Mouse (Mus musculus) macrophage (primary cell): Measurements from ENCODE around the gene Tspan5. TPM values are rescaled to one million over a fixed set of nuclear protein-coding genes. Genes with fewer than 3 reads are reported as not detected.

Experiments
- H3K27ac ChIP-seq: fragments of 350-480 bp; formaldehyde crosslinking; 2 replicates; pipeline ENCODE4 v1.9.0; 2021
- H3K36me3 ChIP-seq: fragments of 350-480 bp; formaldehyde crosslinking; 2 replicates; pipeline ENCODE4 v1.9.0; 2021; ENCODE audit errors: inconsistent target
- H3K4me3 ChIP-seq: fragments of 350-480 bp; formaldehyde crosslinking; 2 replicates; pipeline ENCODE4 v1.9.0; 2021; ENCODE audit errors: inconsistent target
- H3K79me2 ChIP-seq: fragments of 350-480 bp; formaldehyde crosslinking; 2 replicates; pipeline ENCODE4 v1.9.0; 2021; ENCODE audit errors: inconsistent target
- WGBS: methylation state at CpG from one replicate; pipeline ENCODE4 v1.1.7; 2026; ENCODE audit warnings: inconsistent platforms; ENCODE audit not compliant: missing documents; 5-methylcytosine and 5-hydroxymethylcytosine counted together
- polyA plus RNA-seq: library from polyadenylated mRNA; stranded (reverse); fragments of 250-400 nt; gene quantifications from 3 replicates; pipeline ENCODE4 v1.2.4, GENCODE M21; 2018; ENCODE audit warnings: inconsistent platforms

Gene Tspan5
- polyA plus RNA-seq, 1 experiment from 2014 or later: 5.3 TPM

DNA sequence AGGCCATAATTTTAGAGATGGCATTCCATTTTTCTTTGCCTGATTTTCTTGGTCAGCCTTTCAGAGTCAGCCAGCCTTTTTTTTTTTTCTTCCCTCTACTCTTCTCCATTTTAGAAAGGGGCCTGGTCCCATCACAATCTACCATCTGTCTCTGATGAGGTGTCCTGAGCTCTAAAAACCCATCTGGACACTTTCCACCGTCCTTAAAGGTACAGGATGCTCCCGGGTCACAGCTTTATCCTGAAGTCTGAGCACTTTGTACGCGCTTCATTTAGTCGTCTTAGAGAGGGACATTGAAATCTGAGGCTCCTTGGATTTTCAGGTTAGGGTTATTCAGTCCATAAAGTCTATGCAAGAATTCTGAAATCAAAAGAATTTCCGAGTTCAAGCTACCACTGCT, 77.9 kb downstream of the Tspan5 start:
- Histone ChIP-seq H3K36me3 (no peaks in the 10 kb centered on the region), H3K79me2 (no peaks in the 10 kb centered on the region), H3K27ac (no peak overlapping the region), H3K4me3 (no peak overlapping the region)
- WGBS: 96% methylated on average over 5 of the region's 6 CpGs

DNA sequence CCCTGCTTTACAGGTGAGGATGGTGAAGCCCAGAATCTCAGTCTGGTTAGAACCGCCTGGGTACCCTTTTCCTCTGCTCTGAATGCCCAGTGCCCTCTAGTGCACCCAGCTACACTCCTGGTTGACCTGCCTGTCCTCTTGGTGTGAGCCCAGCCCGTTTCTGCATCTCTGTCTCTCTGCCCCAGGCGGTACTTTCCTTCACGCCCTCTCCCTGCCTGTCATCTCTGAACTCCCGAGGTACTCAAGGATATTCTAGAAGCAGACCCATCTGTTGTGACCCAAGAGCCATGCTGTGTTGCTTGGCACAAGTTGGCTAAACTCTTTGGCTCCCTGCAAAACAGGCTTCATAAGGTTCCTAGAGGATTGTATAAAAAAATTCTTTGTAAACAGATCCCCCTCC, 78.3 kb downstream of the Tspan5 start:
- Histone ChIP-seq H3K79me2 (no peaks in the 10 kb centered on the region), H3K36me3 (no peaks in the 10 kb centered on the region), H3K27ac (no peak overlapping the region), H3K4me3 (no peak overlapping the region)
- 85% methylated on average over 5 of the region's 5 CpGs for WGBS

DNA sequence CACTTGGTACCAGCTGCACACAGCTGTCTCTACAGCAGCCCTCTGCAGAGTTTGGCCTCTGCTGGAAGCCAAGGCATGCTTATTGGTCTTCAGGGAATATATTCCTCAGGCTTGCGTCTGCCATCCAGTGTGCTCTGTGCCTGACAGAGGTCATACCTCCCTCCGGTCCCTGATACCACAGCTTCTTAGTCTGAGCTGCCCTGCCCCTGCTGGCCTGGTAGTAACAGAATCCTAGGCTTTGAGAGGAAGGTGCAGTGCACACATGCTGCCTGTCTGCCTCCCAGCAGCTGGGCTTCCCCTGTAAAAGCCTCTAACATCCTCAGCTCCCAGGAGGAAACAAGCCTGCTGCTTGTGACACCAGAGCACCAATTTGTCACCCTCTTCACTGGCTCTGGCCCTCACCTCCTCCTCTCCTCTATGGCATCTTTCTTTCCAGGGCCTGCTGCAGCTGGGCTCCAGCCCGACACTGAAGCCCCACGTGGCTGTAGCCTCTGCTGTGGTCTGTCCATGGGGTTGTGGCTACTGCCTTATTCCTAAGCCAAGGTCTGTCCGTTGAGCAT, 80.0 kb downstream of the Tspan5 start:
- Histone ChIP-seq H3K79me2 (no peaks in the 10 kb centered on the region), H3K36me3 (no peaks in the 10 kb centered on the region), H3K27ac (no peak overlapping the region), H3K4me3 (no peak overlapping the region)
- 92% methylated on average over 5 of the region's 5 CpGs for WGBS

DNA sequence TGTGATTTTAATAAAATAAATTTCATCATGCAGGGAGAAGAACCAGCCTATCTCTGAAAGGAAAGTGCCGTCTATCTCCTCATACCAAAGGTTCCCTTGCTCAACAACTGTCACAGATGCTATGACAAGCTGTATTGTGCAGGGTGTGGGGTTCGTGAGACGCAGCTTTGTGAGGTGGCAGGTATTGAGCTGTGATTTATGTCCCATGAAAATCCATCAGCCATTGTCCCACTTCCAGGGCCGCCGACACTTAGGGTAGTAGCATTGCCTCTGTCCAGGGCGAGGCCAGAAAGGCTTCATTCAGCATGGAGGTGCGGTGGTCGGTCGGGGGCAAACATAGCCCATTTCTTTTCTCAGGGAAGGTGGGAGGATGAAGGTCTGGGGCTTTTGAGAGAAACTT, 81.9 kb downstream of the Tspan5 start:
- no peaks in the 10 kb centered on the region for H3K79me2 ChIP-seq
- H3K4me3 ChIP-seq: no peak overlapping the region
- H3K27ac ChIP-seq: no peak overlapping the region
- WGBS: 96% methylated on average over 9 of the region's 9 CpGs
- no peaks in the 10 kb centered on the region for H3K36me3 ChIP-seq

DNA sequence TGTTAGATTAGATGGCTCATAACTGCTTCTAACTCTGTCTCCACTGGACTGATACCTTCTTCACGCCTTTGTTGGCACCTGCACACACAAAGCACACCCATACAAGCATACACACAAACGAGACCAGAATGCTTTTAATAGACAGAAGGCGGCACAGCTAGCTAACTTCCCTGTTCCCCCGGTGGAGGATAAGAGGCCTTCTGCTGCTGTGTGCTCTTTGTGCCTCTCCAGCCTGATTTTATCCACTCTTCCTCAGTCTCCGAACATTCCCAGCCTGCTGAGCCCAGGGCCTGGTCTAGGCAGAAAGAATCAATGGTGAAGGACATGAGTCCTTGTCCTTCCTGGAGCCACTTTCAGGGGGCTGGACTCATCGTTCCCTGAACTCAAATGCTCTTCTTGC, 83.3 kb downstream of the Tspan5 start:
- Histone ChIP-seq H3K36me3 (no peaks in the 10 kb centered on the region), H3K79me2 (no peaks in the 10 kb centered on the region), H3K27ac (no peak overlapping the region), H3K4me3 (no peak overlapping the region)
- 91% methylated on average over 6 of the region's 6 CpGs for WGBS

DNA sequence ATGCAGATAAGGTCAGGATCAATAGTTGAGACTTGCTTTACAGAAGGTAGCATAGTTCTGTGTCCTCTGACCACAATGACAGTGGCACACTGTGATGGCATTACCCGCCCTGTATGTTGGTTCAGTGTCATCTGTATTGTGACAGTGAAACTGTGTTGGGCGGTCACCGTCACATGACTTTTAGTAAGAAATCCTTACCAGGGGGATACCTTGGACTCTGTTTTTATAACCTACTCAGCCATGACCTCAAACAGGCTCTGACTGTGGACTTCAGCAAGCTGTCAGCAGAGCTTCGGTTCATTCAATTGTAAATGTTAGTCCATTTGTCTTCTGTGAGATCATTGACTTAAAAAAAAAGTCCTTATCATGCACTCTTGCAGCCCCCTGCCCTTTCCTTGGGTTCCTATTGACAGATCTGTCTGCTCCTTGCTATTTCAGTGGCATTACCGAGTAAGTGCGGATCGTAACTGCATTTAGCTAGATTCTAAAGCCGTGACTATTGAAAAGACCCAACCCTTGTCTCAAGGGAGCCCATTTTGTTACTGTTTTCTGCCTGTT, 84.3 kb downstream of the Tspan5 start:
- Histone ChIP-seq H3K36me3 (no peaks in the 10 kb centered on the region), H3K4me3 (no peak overlapping the region), H3K27ac (no peak overlapping the region), H3K79me2 (no peaks in the 10 kb centered on the region)
- 97% methylated on average over 8 of the region's 8 CpGs for WGBS

DNA sequence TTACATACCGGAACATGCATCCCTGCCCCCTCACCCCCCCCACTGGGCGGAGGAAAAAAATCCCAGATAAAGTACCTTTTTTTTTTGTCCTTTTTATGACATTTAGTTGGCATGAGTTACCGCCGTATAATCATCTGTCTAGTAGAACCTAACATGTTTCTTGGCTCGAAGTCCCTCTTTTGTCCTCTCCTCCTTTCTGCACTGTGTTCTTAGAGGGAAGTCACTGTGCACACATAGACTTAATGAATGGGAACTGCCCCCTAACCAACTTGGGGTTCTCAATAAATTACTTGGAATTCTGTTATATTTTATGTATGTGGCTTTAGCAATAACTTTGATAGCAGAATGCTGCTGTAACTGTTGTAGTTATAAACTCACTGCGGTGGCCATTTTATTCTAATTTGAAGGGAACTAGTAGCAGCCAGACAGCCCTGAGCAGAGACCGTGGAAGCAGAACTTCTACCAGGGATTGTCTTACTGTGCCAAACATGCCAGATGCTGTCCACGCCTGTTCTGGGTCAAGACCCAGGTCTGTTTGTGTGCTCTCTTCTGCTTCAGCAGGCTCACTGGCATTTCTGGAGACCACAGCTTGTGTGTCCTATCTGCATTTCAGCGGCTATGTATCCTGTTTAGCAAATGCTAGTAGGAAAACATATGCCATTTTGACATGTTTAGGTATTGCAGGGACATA, 91.0 kb downstream of the Tspan5 start:
- 94% methylated on average over 9 of the region's 9 CpGs for WGBS

DNA sequence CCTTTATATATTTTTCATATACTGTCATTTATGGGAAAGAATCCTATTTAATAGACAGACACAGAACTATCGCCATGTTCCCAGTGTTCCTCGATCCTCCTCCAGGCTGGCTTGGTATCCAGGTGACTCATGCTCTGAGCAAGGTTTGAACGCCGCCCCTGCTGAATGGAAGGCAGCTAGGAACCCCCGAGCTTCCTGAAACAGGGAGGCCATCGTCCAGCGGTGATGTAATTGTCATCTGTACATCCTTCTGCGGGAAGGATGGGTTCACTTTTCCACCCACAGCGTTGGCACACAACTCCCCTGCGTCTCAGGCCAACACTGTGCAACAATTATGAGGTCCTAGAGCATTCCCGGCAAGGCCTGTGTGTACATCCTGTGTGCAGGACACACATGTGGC, 92.2 kb downstream of the Tspan5 start:
- Histone ChIP-seq H3K4me3 (no peak overlapping the region), H3K79me2 (no peaks in the 10 kb centered on the region), H3K36me3 (no peaks in the 10 kb centered on the region), H3K27ac (no peak overlapping the region)
- 87% methylated on average over 11 of the region's 11 CpGs for WGBS

More for the DNA sequence above, 91.0 kb downstream of the Tspan5 start:
- no peaks in the 10 kb centered on the region for H3K36me3 ChIP-seq
- no peak overlapping the region for H3K27ac ChIP-seq
- H3K79me2 ChIP-seq: no peaks in the 10 kb centered on the region
- no peak overlapping the region for H3K4me3 ChIP-seq

DNA sequence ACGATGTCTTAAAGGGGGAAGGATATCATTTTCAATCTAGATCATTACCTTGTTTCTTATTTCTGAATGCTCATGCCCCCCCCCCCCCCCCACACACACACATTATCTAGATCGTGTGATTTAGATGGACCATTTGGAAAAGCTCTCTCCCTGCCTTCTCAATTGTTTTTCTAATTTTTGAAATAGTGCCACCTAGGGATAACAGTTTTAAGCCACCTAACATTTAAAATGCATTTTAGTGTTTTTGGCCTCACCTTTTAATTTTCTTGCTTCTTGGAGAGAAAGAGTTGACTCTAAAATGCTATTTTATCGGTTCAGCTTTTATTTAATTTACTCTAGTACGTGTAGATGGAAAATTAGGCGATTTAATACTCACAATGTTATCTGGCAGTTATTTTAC, 94.9 kb downstream of the Tspan5 start:
- WGBS: 95% methylated on average over 4 of the region's 5 CpGs
- H3K4me3 ChIP-seq: no peak overlapping the region
- no peaks in the 10 kb centered on the region for H3K79me2 ChIP-seq
- H3K36me3 ChIP-seq: no peaks in the 10 kb centered on the region
- no peak overlapping the region for H3K27ac ChIP-seq

DNA sequence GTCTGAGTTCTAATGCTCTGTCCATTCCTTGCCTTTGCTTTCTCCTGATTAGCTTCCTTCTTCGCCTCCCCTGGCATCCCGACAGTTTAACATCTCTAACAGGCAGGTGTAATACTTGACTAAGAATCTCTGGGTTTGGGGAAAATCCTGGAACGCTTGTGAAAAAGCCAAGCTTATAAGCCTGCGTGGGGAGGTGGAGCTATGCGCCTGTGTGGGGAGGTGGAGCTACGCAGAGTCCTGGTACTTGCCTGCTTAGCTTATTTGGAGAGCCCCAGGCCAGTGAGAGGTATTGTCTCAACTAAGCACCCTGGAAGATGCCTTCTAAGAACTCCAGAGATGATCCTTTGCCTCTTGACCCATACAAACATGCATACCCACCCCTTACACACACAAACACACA, 95.7 kb downstream of the Tspan5 start:
- Histone ChIP-seq H3K4me3 (no peak overlapping the region), H3K79me2 (no peaks in the 10 kb centered on the region), H3K36me3 (no peaks in the 10 kb centered on the region), H3K27ac (no peak overlapping the region)
- 100% methylated on average over 6 of the region's 6 CpGs for WGBS

DNA sequence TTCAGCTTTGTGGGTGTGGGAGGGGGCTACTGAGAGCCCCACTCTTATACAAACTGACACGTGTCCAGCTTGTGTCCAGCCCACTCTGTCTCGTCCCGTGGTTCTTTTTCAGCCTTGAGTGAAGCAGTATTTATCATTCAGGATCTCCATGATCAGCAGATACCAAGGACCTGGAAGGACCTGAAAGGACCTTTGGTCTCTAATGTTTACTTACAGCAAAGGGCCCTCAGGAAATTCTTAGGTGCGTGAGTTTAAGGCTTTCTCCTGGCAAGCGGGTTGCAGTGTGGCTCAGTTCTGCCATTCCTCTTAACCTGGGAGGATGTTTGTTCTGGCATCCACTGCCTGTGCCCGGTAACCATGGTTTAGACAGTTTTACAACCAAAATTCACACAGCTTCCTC, 97.7 kb downstream of the Tspan5 start:
- no peaks in the 10 kb centered on the region for H3K79me2 ChIP-seq
- no peak overlapping the region for H3K4me3 ChIP-seq
- no peak overlapping the region for H3K27ac ChIP-seq
- 56% methylated on average over 6 of the region's 6 CpGs for WGBS
- no peaks in the 10 kb centered on the region for H3K36me3 ChIP-seq

DNA sequence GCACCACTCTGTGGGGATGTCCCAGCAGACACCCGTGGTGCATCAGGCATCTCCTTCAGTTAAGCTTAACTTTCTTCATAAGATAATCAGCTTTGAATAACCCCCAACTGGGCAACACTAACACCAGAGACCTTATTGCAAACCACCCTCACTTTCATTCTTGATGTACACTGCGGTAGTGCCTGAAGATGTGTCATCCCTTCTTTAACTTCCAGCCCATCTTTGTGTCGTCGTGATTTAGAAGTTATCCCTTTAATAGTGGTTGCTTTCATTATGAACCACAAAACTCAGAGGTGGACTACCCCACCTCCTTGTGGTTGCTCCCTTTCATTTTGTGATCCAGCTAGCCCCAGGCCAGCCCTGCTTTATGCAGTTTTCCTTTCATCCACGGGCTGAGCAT, 99.3 kb downstream of the Tspan5 start:
- Histone ChIP-seq H3K79me2 (no peaks in the 10 kb centered on the region), H3K36me3 (no peaks in the 10 kb centered on the region), H3K4me3 (no peak overlapping the region), H3K27ac (no peak overlapping the region)
- 76% methylated on average over 5 of the region's 5 CpGs for WGBS

DNA sequence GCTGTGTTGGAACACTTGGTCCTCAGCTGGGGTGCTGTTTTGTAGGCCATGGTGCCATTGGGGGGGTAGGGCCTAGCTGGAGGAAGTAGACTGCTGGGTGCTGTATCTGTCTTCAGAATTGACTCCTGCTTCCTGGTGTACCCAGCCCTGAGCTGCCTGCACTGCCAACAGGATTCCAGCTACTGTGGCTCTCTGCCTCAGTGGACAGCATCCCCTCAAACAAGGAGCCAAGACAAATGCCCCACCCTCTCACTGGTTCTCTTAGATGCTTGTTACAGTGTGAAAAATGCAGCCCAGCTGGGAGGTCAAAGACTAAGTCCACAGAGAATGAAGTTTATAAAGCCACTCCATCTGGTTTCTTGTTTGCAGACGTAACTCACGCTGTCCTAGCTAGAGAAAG, 101.2 kb downstream of the Tspan5 start:
- no peak overlapping the region for H3K27ac ChIP-seq
- no peak overlapping the region for H3K4me3 ChIP-seq
- 96% methylated on average over 2 of the region's 2 CpGs for WGBS
- H3K79me2 ChIP-seq: no peaks in the 10 kb centered on the region
- no peaks in the 10 kb centered on the region for H3K36me3 ChIP-seq

DNA sequence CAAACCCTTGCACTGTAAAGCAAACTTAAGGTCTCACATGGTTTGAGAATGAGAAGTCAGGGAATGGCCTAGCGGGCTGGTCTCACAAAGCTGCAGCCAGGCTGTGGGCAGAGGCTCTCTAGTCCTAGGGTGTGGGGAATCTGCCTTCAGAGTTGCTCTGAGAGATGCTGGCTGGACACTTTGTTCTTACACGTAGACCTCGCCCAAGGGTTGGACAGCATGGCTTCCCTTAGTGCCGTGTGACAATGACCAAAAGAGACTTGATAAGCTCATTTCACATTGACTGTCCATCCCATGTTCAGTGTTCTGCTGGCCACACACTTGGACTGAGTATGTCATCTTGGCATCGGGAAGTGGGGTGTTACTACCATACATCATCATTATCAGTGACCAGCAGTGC, 101.6 kb downstream of the Tspan5 start:
- 99% methylated on average over 5 of the region's 5 CpGs for WGBS

DNA sequence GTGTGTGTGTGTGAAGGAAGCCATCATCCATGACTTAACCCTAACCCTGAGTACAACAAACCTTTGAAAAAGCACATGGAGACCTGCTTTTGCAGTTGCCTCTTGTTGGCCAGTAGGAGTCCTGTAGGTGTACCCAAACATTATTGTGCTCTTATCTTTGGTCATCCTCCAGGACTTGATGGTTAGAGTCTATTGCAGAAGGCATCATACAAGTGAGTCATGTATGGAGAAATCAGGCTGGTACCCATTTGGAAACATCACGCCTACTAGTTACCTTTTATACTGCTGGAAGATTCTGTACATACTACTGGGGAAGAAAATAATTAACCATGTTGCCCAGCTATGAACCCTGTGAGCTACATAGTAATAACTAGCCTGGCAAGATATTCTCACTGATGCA, 103.8 kb downstream of the Tspan5 start:
- no peak overlapping the region for H3K27ac ChIP-seq
- H3K4me3 ChIP-seq: no peak overlapping the region
- H3K79me2 ChIP-seq: no peaks in the 10 kb centered on the region
- H3K36me3 ChIP-seq: no peaks in the 10 kb centered on the region
- 100% methylated on average over 1 of the region's 1 CpGs for WGBS

More for the DNA sequence above, 101.6 kb downstream of the Tspan5 start:
- Histone ChIP-seq H3K4me3 (no peak overlapping the region), H3K27ac (no peak overlapping the region), H3K36me3 (no peaks in the 10 kb centered on the region), H3K79me2 (no peaks in the 10 kb centered on the region)
